Mouse (Mus musculus) erythroblast, embryonic 14.5 days (primary cell): Measurements from ENCODE around the gene Rpl39.

Experiments
- GATA1 ChIP-seq: IDR thresholded peaks from 2 replicates; pipeline ENCODE4 v1.6.1; 2012; ENCODE audit warnings: low read length, inconsistent platforms, mixed read lengths
- TAL1 ChIP-seq: IDR thresholded peaks from 3 replicates; pipeline ENCODE4 v1.6.1; 2012; ENCODE audit warnings: low read length, inconsistent platforms, mixed read lengths

GRCm38 (mm10) chrX:37103826-37104225 is 18.6 kb upstream of the Rpl39 start:
- TF ChIP-seq TAL1: no peak
- no peak for TF ChIP-seq GATA1
